Mouse (Mus musculus) testis, adult 2 months (tissue): ENCODE results near the gene Dcun1d4.

ENCODE experiments used
- CTCF ChIP-seq: fragments of 200-500 bp; IDR thresholded peaks from 2 replicates; pipeline ENCODE4 v1.5.1; 2012; ENCODE audit warnings: low read depth, mild to moderate bottlenecking, inconsistent platforms, low read length, moderate library complexity; ENCODE audit not compliant: control insufficient read depth, insufficient read depth, insufficient replicate concordance
- POLR2A ChIP-seq: fragments of 200-500 bp; IDR thresholded peaks from 2 replicates; pipeline ENCODE4 v1.6.1; 2012; ENCODE audit warnings: low read depth, mild to moderate bottlenecking, inconsistent platforms, low read length, moderate library complexity; ENCODE audit not compliant: control insufficient read depth

DNA sequence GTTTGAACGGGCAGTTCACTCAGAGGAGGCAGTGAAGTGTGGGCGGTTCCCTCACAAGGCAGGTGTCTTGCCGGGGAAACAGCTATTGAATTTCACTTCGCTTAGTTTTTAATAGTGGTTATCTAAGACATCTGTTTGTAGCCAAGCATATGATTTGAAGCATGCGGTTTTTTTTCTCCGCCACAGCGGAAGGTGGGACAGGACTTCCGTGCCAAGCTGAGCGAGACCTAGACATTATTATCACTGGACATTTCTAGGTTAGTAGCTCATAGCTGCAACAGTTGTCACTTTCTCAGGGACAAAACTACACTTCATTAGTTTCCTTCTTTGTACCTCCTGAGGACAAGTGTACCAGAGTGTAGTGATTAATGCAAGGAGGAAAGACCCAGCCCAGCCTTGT, 38.6 kb upstream of the Dcun1d4 start:
- TF ChIP-seq CTCF (no peak), POLR2A (no peak)
